Mouse (Mus musculus): ENCODE measurements around the gene Icosl. TPM values are rescaled to one million over a fixed set of nuclear protein-coding genes. Genes with fewer than 3 reads are reported as not detected.
A peak's percentile ranks its signal among the peaks of the same experiment; 100 is the strongest.
"Not testable (repeated sequence)": the region's sequence is repeated elsewhere in the genome, so short reads cannot be mapped to it uniquely, and the experiment has no call there.

The Icosl gene
- polyA plus RNA-seq (2012; rRNA removed): 6.8 and 9.7 TPM in 2 replicates

DNA sequence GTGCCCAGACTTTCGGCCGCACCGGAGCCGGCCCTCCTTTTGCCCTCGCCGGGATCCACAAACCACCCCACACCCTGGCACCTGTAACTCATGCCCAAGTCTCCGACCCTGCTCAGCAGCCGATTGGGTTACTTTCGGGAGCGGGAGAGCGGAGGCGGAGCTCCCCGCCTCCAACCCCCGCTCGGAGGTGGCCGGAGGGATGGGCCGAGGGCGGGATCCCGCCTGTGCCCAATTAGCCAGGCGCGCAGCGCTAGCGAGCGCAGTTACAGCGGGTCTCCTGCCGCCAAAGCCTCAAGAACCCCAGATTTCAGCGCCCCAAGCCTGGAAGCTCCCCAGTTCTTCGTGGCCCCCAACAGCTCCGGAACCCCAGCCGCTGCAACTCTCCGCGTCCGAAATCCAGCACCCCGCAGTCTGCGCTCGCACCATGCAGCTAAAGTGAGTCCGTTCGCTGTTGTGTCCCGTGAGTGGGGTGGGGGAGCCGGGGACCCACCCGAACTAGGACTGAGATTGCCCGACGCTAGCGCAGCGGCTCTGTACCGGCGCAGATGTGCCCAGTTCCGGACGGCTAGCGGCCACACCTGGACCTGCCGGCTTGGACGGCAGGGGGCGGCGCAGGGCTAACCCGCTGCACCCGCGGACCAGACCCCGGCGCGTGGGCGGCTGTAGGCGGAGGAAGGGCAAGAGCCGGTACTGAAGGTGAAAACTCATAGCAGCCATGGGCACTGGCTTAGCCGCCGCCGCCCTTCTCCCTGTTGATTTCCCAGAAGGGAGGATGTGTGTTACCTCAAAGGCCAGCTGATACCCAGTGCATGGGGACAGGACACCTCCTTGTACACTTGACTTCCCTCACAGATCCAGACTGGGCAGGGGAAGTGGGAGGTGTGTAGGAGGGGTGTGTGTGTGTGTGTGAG, at the start of gene Icosl:
Gene Icosl (plus strand): TSS at position 202 of the 911 bp plus-strand sequence.
- Histone ChIP-seq H3K4me3 (ENCODE audit: low read depth, low read length) (peak within 1 kb of the TSS; percentile 69), H3K4me1 (ENCODE audit: control insufficient read depth, insufficient read depth, insufficient read length, low read length) (peaks cover 5% of the 10 kb centered on the region; the same call in 1 of the 2 replicates), H3K27me3 (ENCODE audit: control insufficient read depth, insufficient read depth, low read length) (no peaks in the 10 kb centered on the region), H3K36me3 (ENCODE audit: control insufficient read depth, insufficient read depth, low read length) (peaks cover 15% of the 10 kb centered on the region; the same call in 1 of the 2 replicates), H3K27ac (ENCODE audit: insufficient read depth, low read depth, low read length) (peak within 1 kb of the TSS; percentile 57)
- TF ChIP-seq CTCF (IDR thresholded peaks at IDR 0.05; ENCODE audit: extremely low read depth, insufficient read length, insufficient replicate concordance, low read depth, low read length) (peak; percentile 59), POLR2A (IDR thresholded peaks at IDR 0.05; ENCODE audit: low read depth, low read length) (peak; percentile 87; the same call in 1 of the 2 replicates)
- WGBS: under 1% methylated on average over 66 of the region's 66 CpGs

GRCm38 (mm10) chr10:78019984-78020383, 49.1 kb upstream of the Icosl start:
- not testable (repeated sequence) for H3K36me3 ChIP-seq (ENCODE audit: control insufficient read depth, insufficient read depth, low read length); H3K27me3 ChIP-seq (ENCODE audit: control insufficient read depth, insufficient read depth, low read length); H3K27ac ChIP-seq (ENCODE audit: insufficient read depth, low read depth, low read length); H3K4me1 ChIP-seq (ENCODE audit: control insufficient read depth, insufficient read depth, insufficient read length, low read length); H3K4me3 ChIP-seq (ENCODE audit: low read depth, low read length)
- WGBS: 99% methylated on average over 7 of the region's 11 CpGs

DNA sequence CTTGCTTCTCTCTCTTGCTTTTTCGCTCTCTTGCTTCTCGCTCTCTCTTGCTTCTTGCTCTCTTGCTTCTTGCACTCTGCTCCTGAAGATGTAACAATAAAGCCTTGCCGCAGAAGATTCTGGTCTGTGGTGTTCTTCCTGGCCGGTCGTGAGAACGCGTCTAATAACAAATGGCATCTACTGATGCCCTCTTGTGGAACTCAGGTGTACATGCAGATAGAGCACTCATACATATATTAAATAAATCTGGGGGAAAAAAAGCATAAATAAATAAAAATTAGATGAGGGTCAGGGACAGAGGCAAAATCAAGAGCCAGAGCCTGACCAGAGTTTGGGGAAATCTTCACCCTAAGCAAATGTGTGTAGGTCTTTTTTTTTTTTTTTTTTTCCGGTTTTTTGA, 43.6 kb upstream of the Icosl start:
- H3K4me3 ChIP-seq (ENCODE audit: low read depth, low read length); H3K27ac ChIP-seq (ENCODE audit: insufficient read depth, low read depth, low read length); H3K27me3 ChIP-seq (ENCODE audit: control insufficient read depth, insufficient read depth, low read length); H3K36me3 ChIP-seq (ENCODE audit: control insufficient read depth, insufficient read depth, low read length); H3K4me1 ChIP-seq (ENCODE audit: control insufficient read depth, insufficient read depth, insufficient read length, low read length): not testable (repeated sequence)
- 38% methylated on average over 6 of the region's 8 CpGs for WGBS

DNA sequence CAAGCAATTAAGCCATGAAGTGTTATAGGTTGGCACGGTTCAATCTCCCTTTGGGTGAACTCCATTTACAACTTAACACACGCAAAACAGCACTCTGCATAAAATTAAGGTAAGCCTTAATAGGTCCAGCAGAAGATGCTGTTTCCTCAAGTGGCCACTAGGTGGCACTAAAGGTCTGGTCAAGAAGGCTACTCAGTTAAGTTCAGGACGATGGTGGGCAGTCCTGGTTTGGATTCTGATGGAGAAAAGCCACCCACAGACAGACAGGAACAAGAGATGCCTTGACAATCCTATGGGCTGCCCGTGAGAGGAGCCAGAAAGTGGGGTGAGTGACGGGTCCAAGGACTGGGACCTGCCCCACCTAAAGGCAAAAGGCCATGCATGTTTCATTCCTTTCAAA, 41.0 kb upstream of the Icosl start:
- no peaks in the 10 kb centered on the region for H3K4me1 ChIP-seq (ENCODE audit: control insufficient read depth, insufficient read depth, insufficient read length, low read length)
- H3K27ac ChIP-seq (ENCODE audit: insufficient read depth, low read depth, low read length): no peak overlapping the region
- WGBS: 7% methylated on average over 5 of the region's 5 CpGs
- no peak overlapping the region for H3K4me3 ChIP-seq (ENCODE audit: low read depth, low read length)
- H3K27me3 ChIP-seq (ENCODE audit: control insufficient read depth, insufficient read depth, low read length): no peaks in the 10 kb centered on the region
- peak; percentile 63; the same call in 1 of the 2 replicates for TF ChIP-seq CTCF (IDR thresholded peaks at IDR 0.05; ENCODE audit: extremely low read depth, insufficient read length, insufficient replicate concordance, low read depth, low read length)
- no peak for TF ChIP-seq POLR2A (IDR thresholded peaks at IDR 0.05; ENCODE audit: low read depth, low read length)
- H3K36me3 ChIP-seq (ENCODE audit: control insufficient read depth, insufficient read depth, low read length): no peaks in the 10 kb centered on the region

GRCm38 (mm10) chr10:78029080-78029479, 40.0 kb upstream of the Icosl start:
- TF ChIP-seq POLR2A (IDR thresholded peaks at IDR 0.05; ENCODE audit: low read depth, low read length): no peak
- Histone ChIP-seq H3K4me3 (ENCODE audit: low read depth, low read length) (no peak overlapping the region), H3K4me1 (ENCODE audit: control insufficient read depth, insufficient read depth, insufficient read length, low read length) (no peaks in the 10 kb centered on the region), H3K27me3 (ENCODE audit: control insufficient read depth, insufficient read depth, low read length) (no peaks in the 10 kb centered on the region), H3K27ac (ENCODE audit: insufficient read depth, low read depth, low read length) (no peak overlapping the region), H3K36me3 (ENCODE audit: control insufficient read depth, insufficient read depth, low read length) (no peaks in the 10 kb centered on the region)
- WGBS: 96% methylated on average over 1 of the region's 1 CpGs

DNA sequence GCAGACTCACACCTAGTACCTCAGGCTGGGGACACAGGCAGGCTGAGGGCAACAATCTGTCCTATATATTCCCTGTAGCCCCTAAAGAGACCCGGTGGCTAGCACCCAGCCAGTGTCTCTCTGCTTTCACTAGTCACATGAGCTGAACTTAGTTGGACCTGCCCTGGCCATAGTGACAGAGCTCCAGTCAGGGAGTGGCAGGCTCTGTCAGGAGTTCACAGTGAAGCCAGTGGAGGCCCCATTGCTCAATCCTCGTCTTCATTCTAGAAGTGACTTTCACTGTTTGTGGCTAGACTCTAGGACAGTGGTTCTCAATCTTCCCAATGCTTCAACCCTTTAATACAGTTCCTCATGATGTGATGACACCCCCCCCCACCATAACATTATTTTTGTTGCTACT, 37.1 kb upstream of the Icosl start:
- WGBS: 40% methylated on average over 2 of the region's 2 CpGs
- H3K27ac ChIP-seq (ENCODE audit: insufficient read depth, low read depth, low read length): no peak overlapping the region
- H3K4me1 ChIP-seq (ENCODE audit: control insufficient read depth, insufficient read depth, insufficient read length, low read length): no peaks in the 10 kb centered on the region
- no peak overlapping the region for H3K4me3 ChIP-seq (ENCODE audit: low read depth, low read length)
- no peaks in the 10 kb centered on the region for H3K27me3 ChIP-seq (ENCODE audit: control insufficient read depth, insufficient read depth, low read length)
- no peaks in the 10 kb centered on the region for H3K36me3 ChIP-seq (ENCODE audit: control insufficient read depth, insufficient read depth, low read length)
- no peak for TF ChIP-seq POLR2A (IDR thresholded peaks at IDR 0.05; ENCODE audit: low read depth, low read length)
- no peak for TF ChIP-seq CTCF (IDR thresholded peaks at IDR 0.05; ENCODE audit: extremely low read depth, insufficient read length, insufficient replicate concordance, low read depth, low read length)

GRCm38 (mm10) chr10:78037139-78037538, 32.0 kb upstream of the Icosl start:
- TF ChIP-seq POLR2A (IDR thresholded peaks at IDR 0.05; ENCODE audit: low read depth, low read length) (no peak), CTCF (IDR thresholded peaks at IDR 0.05; ENCODE audit: extremely low read depth, insufficient read length, insufficient replicate concordance, low read depth, low read length) (no peak)
- no peaks in the 10 kb centered on the region for H3K4me1 ChIP-seq (ENCODE audit: control insufficient read depth, insufficient read depth, insufficient read length, low read length)
- no peak overlapping the region for H3K4me3 ChIP-seq (ENCODE audit: low read depth, low read length)
- 81% methylated on average over 4 of the region's 4 CpGs for WGBS
- no peaks in the 10 kb centered on the region for H3K36me3 ChIP-seq (ENCODE audit: control insufficient read depth, insufficient read depth, low read length)
- H3K27me3 ChIP-seq (ENCODE audit: control insufficient read depth, insufficient read depth, low read length): no peaks in the 10 kb centered on the region
- no peak overlapping the region for H3K27ac ChIP-seq (ENCODE audit: insufficient read depth, low read depth, low read length)

All from small intestine, adult 2 months (tissue).